Mouse (Mus musculus) layer of hippocampus, adult 11-12 months (tissue): ENCODE data around the gene Ptgr1.

Experiments used
- DNase-seq: peaks from one replicate; pipeline ENCODE4 v3.0.0; 2022; ENCODE audit warnings: low spot score

Ptgr1 gene

GRCm38 (mm10) chr4:58986540-58987190 lies at the start of gene Ptgr1:
TSS of gene Ptgr1 (minus strand) at chr4:58987119.
- peak; percentile 86 for DNase-seq

- no peak for DNase-seq
Measured at GRCm38 (mm10) chr4:59035786-59036350, 48.9 kb upstream of the Ptgr1 start.

- DNase-seq: peak; percentile 63
Measured at GRCm38 (mm10) chr4:59034918-59035785, 48.2 kb upstream of the Ptgr1 start, which contains the start of gene Gng10. TSS of gene Gng10 (plus strand) at chr4:59035088.

- DNase-seq: no peak
Measured at GRCm38 (mm10) chr4:59034325-59034917, 47.5 kb upstream of the Ptgr1 start.

- no peak for DNase-seq
Measured at GRCm38 (mm10) chr4:59016922-59017321, 30.0 kb upstream of the Ptgr1 start.

- DNase-seq: no peak
Measured at GRCm38 (mm10) chr4:59015181-59015580, 28.3 kb upstream of the Ptgr1 start.

- no peak for DNase-seq
Measured at GRCm38 (mm10) chr4:59011446-59011845, 24.5 kb upstream of the Ptgr1 start.

- DNase-seq: no peak
Measured at GRCm38 (mm10) chr4:59009696-59010095, 22.8 kb upstream of the Ptgr1 start.

- DNase-seq: no peak
Measured at GRCm38 (mm10) chr4:59009186-59009585, 22.3 kb upstream of the Ptgr1 start.

- DNase-seq: no peak
Measured at GRCm38 (mm10) chr4:59007974-59008373, 21.1 kb upstream of the Ptgr1 start.

- no peak for DNase-seq
Measured at GRCm38 (mm10) chr4:59007016-59007415, 20.1 kb upstream of the Ptgr1 start.

- DNase-seq: no peak
Measured at GRCm38 (mm10) chr4:59006211-59006610, 19.3 kb upstream of the Ptgr1 start.

GRCm38 (mm10) chr4:59003806-59004200 lies 16.9 kb upstream of the Ptgr1 start:
- DNase-seq: no peak

- DNase-seq: peak; percentile 89
Measured at GRCm38 (mm10) chr4:59002948-59003805, 16.3 kb upstream of the Ptgr1 start, which contains the start of gene Gm20503. TSS of gene Gm20503 (plus strand) at chr4:59003210.

GRCm38 (mm10) chr4:59000614-59001013 lies 13.7 kb upstream of the Ptgr1 start:
- DNase-seq: no peak

- peak; percentile 81 for DNase-seq
Measured at GRCm38 (mm10) chr4:58999686-59000085, 12.8 kb upstream of the Ptgr1 start.

- no peak for DNase-seq
Measured at GRCm38 (mm10) chr4:58998688-58999087, 11.8 kb upstream of the Ptgr1 start.

GRCm38 (mm10) chr4:58997081-58997480 lies 10.2 kb upstream of the Ptgr1 start:
- DNase-seq: no peak

GRCm38 (mm10) chr4:58995251-58995693 lies 8.4 kb upstream of the Ptgr1 start:
- no peak for DNase-seq

GRCm38 (mm10) chr4:58994762-58995161 lies 7.8 kb upstream of the Ptgr1 start, which contains the start of gene Dnajc25:
TSS of gene Dnajc25 (plus strand) at chr4:58995062.
- no peak for DNase-seq

- DNase-seq: no peak
Measured at GRCm38 (mm10) chr4:58992195-58992594, 5.3 kb upstream of the Ptgr1 start.
